Mouse (Mus musculus): ENCODE measurements around the gene Sod3.

DNA sequence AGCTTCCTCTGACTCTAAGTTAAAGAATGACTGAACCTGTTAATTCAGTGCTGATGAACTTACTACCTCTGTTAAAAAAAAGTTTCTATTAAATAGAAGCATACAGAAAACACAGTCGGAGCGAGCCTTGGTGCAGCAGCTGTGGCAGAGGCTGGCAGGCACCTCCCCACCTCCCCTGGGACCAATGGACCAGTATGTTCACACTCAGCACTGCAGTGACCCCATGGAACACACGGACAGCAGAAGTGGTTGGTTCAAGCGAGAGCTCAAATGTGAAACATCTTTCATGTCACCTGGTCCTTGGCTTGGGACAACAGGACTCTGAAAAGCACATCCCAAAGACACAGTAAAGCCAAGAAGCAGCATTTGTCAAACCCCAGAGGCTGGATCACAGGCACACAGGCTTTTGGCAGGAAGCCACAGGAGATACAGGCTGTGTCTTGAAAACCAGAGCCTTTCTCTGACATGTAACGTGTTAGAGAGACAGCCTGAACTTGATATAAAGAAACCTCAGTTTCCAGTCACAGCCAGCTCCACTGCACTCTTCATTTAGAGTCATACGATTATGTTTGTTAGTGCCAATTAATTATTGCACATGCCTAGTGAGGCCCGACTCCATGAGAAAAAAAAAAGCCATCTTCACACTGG lies 45.2 kb downstream of the Sod3 start:
- no peak for TF ChIP-seq CTCF (IDR thresholded peaks at IDR 0.05; ENCODE audit: low read depth)
- no peak for TF ChIP-seq EP300 (IDR thresholded peaks at IDR 0.05; ENCODE audit: low read depth)

All from liver, embryonic 14.5 days (tissue).